Mouse (Mus musculus): ENCODE data around the gene Zfp217.

DNA sequence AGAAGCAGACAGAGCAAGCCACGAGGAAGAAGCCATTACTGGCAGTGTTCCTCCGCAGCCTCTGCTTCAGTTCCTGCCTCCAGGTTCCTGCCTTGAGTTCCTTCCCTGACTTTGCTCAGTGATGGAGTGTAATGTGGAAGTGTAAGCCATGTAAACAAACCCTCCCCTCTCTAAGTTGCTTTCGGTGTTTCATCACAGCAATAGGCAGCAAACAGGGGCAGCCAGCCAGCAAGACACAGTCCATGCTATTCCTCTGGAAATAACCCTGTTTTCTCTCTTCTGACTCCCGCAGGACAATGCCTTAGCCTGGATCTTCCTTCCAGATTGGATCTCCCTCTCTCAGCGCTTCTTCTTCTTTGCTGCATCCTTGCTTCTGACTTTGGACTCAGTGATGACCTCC, 77.9 kb downstream of the Zfp217 start:
- TF ChIP-seq POLR2A (IDR thresholded peaks at IDR 0.05; ENCODE audit: insufficient read depth, low read depth, low read length) (no peak), EP300 (IDR thresholded peaks at IDR 0.05; ENCODE audit: insufficient read depth, low read depth, low read length) (no peak)

Data from heart, adult 2 months (tissue).